Mouse (Mus musculus) layer of hippocampus, adult 2 months (tissue): ENCODE measurements around the gene Timmdc1. TPM values are rescaled to one million over a fixed set of nuclear protein-coding genes. Genes with fewer than 3 reads are reported as not detected.

Experiments used
- DNase-seq, 2 experiments: peaks; one replicate each; pipeline ENCODE4 v3.0.0; 2022; ENCODE audit warnings: low spot score in 2 of 2
- H3K27ac ChIP-seq: fragments of 200-600 bp; 2 replicates; pipeline ENCODE4 v1.8.1; 2022
- H3K4me3 ChIP-seq: fragments of 200-600 bp; 2 replicates; pipeline ENCODE4 v1.8.1; 2022; ENCODE audit warnings: mild to moderate bottlenecking
- CTCF ChIP-seq: fragments of 200-600 bp; conservative IDR thresholded peaks from 2 replicates; pipeline ENCODE4 v1.8.1; 2022; ENCODE audit warnings: antibody characterized with exemption, mild to moderate bottlenecking, moderate library complexity
- total RNA-seq, 2 experiments: library from RNA; stranded (reverse); gene quantifications; 2 replicates each; pipeline ENCODE4 v1.2.3; 2021

The Timmdc1 gene
- total RNA-seq, 2 experiments from 2014 or later, result 28.4 to 30.9 TPM

GRCm38 (mm10) chr16:38467917-38468705 is 54.4 kb downstream of the Timmdc1 start:
- no peak for DNase-seq
- no peak for TF ChIP-seq CTCF
- Histone ChIP-seq H3K4me3 (no peak overlapping the region), H3K27ac (no peak overlapping the region)

GRCm38 (mm10) chr16:38467091-38467916 is 55.2 kb downstream of the Timmdc1 start:
- no peak for DNase-seq
- no peak for TF ChIP-seq CTCF
- H3K4me3 ChIP-seq, result no peak overlapping the region
- H3K27ac ChIP-seq, result no peak overlapping the region

- Histone ChIP-seq H3K4me3 (no peak overlapping the region), H3K27ac (no peak overlapping the region)
- no peak for DNase-seq
- no peak for TF ChIP-seq CTCF
Observed at GRCm38 (mm10) chr16:38466089-38466488, 56.4 kb downstream of the Timmdc1 start.

DNA sequence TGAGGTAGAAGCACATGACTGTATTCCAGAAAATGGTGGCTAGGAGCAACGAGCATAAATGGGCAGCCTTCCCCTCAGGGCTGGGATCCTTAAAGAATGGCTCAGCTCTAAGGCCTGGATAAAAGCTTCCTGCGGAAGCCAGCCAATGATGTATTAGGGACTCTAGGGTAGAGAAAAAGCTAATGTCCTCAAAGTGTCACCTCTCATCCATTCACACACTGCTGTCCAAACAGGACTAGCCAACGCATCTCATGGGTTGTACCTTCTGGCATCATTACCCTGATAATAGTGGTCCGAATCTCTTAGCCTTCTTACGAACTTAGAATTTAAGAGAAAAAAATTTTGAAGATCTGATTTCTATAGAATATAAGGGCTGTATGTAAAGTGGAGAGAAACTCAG is 59.2 kb downstream of the Timmdc1 start:
- DNase-seq, result no peak
- TF ChIP-seq CTCF, result no peak
- H3K4me3 ChIP-seq, result no peak overlapping the region
- H3K27ac ChIP-seq, result no peak overlapping the region

DNA sequence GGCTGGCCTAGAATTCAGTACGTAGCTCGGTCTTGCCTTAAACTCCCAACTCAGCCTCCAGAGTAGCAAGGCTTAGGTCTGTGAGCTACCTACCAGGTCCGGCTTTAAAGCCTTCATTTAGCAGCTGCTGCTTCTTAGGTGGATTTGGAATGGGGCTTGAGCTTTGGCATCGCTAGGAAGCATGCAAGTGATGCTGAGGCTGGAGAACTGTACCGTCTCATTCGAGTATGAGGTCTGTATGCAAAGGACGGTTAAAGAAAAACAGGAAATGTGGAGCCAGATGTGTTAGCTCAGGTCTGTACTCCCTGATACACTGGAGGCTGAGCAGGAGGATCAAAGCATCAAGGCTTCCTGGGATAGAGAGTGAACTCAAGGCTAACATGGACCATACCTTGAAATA is 60.3 kb downstream of the Timmdc1 start:
- H3K4me3 ChIP-seq, result no peak overlapping the region
- DNase-seq, result no peak
- TF ChIP-seq CTCF, result no peak
- no peak overlapping the region for H3K27ac ChIP-seq

GRCm38 (mm10) chr16:38461749-38462148 is 60.7 kb downstream of the Timmdc1 start:
- no peak overlapping the region for H3K27ac ChIP-seq
- H3K4me3 ChIP-seq, result no peak overlapping the region
- TF ChIP-seq CTCF, result no peak
- DNase-seq, result no peak

DNA sequence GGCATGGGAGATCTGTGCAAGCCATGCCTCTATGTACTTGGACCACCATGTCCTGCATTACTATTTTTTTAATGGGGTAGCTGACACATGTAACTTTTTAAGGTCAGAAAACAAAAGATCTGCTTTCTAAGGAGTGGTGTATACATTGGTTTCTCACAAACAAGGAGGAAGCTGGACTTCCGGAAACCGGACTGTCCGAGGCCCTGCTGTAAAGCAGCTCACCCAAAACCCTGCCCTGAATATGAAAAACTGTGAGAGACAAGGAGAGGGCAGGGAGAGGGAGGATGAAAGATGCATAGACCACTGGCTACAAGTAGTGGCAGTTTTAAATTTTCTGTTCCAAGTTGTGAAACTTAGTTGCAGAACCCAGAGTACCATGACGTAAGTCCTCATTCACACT is 62.5 kb downstream of the Timmdc1 start:
- Histone ChIP-seq H3K4me3 (no peak overlapping the region), H3K27ac (no peak overlapping the region)
- DNase-seq, result no peak
- TF ChIP-seq CTCF, result no peak

DNA sequence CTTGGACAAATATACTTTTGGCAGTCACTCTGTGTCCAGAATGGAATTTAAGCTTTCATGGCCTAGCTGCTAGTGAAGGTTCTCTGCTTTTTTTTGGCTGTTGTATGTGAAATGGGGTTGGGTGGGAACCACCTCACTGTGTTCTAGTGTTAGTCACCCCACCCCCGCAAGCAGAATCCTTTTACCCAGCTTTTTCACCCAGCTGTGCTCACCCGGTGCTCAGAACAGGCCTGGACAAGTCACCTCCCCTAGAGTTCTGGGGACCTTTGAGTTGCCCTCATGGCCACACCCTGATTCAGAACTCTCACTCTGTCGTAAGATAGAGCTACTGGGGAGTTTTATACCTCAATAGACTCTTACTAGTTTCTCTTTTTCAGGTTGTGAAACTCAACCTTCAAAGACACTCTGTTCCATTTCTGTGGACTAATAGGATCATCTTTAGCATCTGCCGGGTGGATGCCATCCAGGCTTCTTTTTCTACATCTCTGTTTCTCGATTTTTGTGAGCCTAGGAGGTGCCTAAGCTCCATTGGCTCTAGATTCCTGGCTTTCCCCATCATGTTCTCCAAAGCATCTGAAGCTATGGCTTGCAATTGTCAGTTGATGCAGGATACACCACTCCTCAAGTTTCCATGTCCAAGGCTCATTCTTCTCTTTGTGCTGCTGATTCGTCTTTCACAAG is 63.7 kb downstream of the Timmdc1 start:
- no peak overlapping the region for H3K4me3 ChIP-seq
- no peak for TF ChIP-seq CTCF
- H3K27ac ChIP-seq, result no peak overlapping the region
- no peak for DNase-seq

DNA sequence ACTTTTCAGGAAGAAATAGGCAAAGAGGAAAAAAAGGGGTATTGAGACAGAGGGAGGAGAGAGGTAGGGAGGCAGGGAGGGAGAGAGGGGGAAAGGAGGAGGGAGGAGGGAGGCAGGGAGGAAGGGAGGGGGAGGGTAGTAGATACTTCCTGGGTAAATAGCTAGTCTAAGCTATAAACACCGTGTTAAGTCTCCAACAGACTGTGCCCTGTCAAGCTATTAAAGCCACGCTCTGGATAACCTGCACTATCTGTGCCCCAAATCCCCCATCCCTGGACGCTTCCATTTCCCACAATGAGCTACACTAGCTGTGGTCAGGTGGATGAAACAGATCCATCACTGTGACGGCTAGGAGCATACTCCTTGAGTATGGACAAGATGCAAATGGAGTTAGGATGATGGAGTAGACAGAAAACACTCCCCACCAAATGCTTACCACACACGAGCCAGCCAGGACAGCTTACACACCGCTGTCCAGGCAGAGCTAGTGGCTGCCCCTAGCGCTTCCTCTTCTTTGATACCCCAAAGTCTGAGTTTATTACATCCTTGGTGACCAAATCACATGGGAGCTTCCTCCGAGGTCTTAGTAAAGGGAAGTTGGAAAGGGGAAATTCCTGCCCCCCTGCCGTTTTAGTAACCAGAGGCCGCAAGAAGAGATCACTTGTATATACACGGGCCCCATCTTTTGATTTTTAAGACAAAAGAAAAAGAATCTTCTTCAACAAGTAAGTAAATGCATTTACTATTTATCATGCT is 65.5 kb downstream of the Timmdc1 start:
- no peak overlapping the region for H3K27ac ChIP-seq
- H3K4me3 ChIP-seq, result no peak overlapping the region
- TF ChIP-seq CTCF, result no peak
- no peak for DNase-seq

DNA sequence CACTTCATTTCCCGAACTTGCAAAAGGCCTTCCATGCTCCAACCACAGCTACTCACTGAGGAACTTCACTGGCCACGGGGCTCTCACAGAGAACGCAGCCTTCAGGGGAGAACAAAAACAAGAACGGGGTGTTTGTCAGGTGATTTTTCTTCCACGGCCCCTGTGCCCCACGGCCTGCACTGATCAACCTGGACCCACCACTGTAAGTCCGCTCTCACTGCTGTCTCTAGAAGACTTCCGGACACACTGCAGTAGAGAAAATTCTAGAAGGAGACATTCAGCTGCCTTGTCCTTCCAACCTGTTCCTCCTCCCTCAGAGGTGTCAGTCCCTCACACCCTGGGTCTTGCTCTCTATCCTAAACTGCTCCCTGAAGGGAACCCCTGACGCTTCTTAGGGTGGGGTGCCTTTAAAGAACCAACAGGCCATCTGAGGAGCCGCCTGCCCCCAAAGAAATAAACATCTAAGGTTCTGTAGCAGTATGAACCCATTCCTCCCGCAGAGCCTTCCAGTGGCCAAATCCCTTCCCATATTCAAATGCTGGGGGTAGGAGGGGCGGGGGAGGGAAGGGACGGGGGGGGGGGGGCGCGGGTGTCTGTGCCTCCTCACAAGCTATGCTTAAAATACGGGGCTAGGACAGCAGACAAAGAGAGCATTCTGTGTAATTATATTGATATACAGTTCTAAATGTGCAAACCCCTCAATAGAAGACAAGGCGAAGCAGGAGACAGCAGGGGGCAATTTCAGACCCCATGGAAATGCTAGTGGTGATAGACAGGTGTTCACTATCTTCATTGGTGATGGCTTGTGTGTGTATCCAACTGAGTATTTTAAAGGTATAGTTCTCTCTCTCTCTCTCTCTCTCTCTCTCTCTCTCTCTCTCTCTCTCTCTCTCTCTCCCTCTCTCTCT is 66.7 kb downstream of the Timmdc1 start, which contains the start of gene Cd80:
Gene Cd80, plus strand, starts transcription at position 51 of the 908 bp plus-strand sequence.
- Histone ChIP-seq H3K27ac (no peak within 1 kb of the TSS), H3K4me3 (no peak within 1 kb of the TSS)
- TF ChIP-seq CTCF, result no peak
- no peak for DNase-seq

- Histone ChIP-seq H3K4me3 (no peak overlapping the region), H3K27ac (no peak overlapping the region)
- DNase-seq, result no peak
- TF ChIP-seq CTCF, result no peak
Observed at GRCm38 (mm10) chr16:38454533-38455254, 67.8 kb downstream of the Timmdc1 start.
